Mouse (Mus musculus) ES-E14 (cell line): ENCODE measurements around the gene Surf6. TPM values are rescaled to one million over a fixed set of nuclear protein-coding genes. Genes with fewer than 3 reads are reported as not detected.

Experiments
- DNase-seq: peaks from one replicate; pipeline ENCODE4 v3.0.0-alpha.2; 2013; ENCODE audit warnings: low read depth, low spot score
- H3K27ac ChIP-seq: 2 replicates; pipeline ENCODE4 v1.5.1; 2012; ENCODE audit warnings: low read depth, mild to moderate bottlenecking, low read length, moderate library complexity, mixed read lengths; ENCODE audit not compliant: poor library complexity, insufficient read depth, severe bottlenecking
- H3K36me3 ChIP-seq: 2 replicates; pipeline ENCODE4 v1.6.1; 2012; ENCODE audit warnings: mild to moderate bottlenecking, low read length, moderate library complexity, mixed read lengths; ENCODE audit not compliant: control insufficient read depth, poor library complexity, insufficient read depth, severe bottlenecking
- H3K4me1 ChIP-seq, 2 experiments: fragments of 150-350 bp in 1 of 2; sonication (generic) in 1 of 2; 2 replicates each; pipeline ENCODE4 v1.6.1; 2012; ENCODE audit warnings: low read length in 2 of 2, mild to moderate bottlenecking in 1 of 2, mixed read lengths in 1 of 2; ENCODE audit not compliant: control insufficient read depth in 2 of 2, insufficient read depth in 2 of 2, poor library complexity in 1 of 2
- H3K4me3 ChIP-seq, 2 experiments: fragments of 150-350 bp in 1 of 2; sonication (generic) in 1 of 2; 2 replicates each; pipeline ENCODE4 v1.5.1; 2012; ENCODE audit warnings: low read length in 2 of 2, low read depth in 1 of 2, mild to moderate bottlenecking in 1 of 2, mixed read lengths in 1 of 2; ENCODE audit not compliant: insufficient read depth in 1 of 2, poor library complexity in 1 of 2, severe bottlenecking in 1 of 2
- H3K9ac ChIP-seq: 2 replicates; pipeline ENCODE4 v1.6.1; 2012; ENCODE audit warnings: low read depth, mild to moderate bottlenecking, low read length, mixed read lengths; ENCODE audit not compliant: poor library complexity, insufficient read depth, severe bottlenecking
- H3K9me3 ChIP-seq: fragments of 150-350 bp; sonication (generic); 2 replicates; pipeline ENCODE4 v1.6.1; 2012; ENCODE audit warnings: low read depth, mild to moderate bottlenecking, low read length; ENCODE audit not compliant: control insufficient read depth, insufficient read depth
- CHD2 ChIP-seq: IDR thresholded peaks from 2 replicates; pipeline ENCODE4 v1.6.1; 2014; ENCODE audit warnings: mild to moderate bottlenecking, low read depth, low read length, inconsistent platforms
- HCFC1 ChIP-seq: IDR thresholded peaks from 2 replicates; pipeline ENCODE4 v1.6.1; 2012; ENCODE audit warnings: low read length, inconsistent platforms, borderline replicate concordance; ENCODE audit not compliant: insufficient read depth
- MAFK ChIP-seq: IDR thresholded peaks from 2 replicates; pipeline ENCODE4 v1.6.1; 2014; ENCODE audit warnings: mild to moderate bottlenecking, low read depth, low read length, inconsistent platforms; ENCODE audit not compliant: insufficient read depth
- ZC3H11A ChIP-seq: IDR thresholded peaks from 2 replicates; pipeline ENCODE4 v1.6.1; 2012; ENCODE audit warnings: low read depth, mild to moderate bottlenecking, inconsistent platforms, low read length, borderline replicate concordance
- ZNF384 ChIP-seq: IDR thresholded peaks from 2 replicates; pipeline ENCODE4 v1.6.1; 2012; ENCODE audit warnings: low read depth, low read length, inconsistent platforms
- in situ Hi-C, 2 experiments: fragments of 600-800 bp; cut with MboI; formaldehyde crosslinking; loops; one replicate each; pipeline ENCODE4 v1.15.1; 2025; ENCODE audit warnings: low sequenced_read_pairs in 2 of 2, inconsistent platforms in 1 of 2; ENCODE audit not compliant: unreplicated experiment in 2 of 2
- total RNA-seq: library from RNA; depleted of rRNA; stranded (reverse); fragments of 300-350 nt; gene quantifications from 2 replicates; pipeline ENCODE4 v1.2.3, GENCODE M21; 2012

Surf6 gene
- total RNA-seq, 1 experiment: 44.9 TPM

DNA sequence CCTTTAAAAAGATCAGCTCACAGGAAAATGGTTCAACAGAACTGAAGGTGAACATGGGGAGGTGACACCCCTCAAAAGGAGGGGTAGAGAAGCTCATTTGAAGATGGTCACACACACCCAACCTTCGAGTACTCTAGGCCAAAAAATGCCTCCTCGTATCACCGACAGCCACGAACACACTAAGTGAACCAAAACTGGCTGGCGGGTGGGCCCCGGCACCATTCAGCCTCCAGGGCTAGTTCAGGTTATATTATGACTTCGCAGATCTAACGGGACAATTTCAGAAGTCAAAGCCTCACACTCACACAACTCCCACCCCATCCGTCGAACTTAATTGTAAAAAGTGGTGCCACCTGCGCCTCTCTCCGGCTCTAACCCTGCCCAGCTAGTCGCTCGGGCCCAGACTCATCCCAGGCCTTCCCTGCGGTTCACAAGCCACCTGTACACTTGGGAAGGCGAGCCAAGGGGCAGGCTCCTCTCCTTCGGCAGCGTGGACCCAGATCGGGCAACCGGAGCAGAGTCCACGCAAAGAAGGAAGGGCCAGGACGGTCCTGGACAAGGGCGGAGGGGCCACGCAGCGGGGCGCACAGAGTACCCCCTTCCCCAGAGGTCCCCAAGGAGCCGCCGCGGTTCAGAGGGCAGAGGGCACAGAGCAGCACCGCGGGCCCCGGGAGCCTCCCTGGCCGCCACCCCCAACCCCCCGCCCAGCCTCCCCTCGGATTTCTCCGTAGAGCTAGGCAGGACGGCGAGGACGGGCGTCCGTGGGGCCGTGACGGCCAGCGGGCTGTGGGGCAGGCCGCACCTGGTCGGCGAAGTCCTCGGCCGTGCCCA, 30.0 kb upstream of the Surf6 start:
- in situ Hi-C loops: no loop called here
- H3K9me3 ChIP-seq: no peaks in the 10 kb centered on the region
- H3K27ac ChIP-seq: peak overlapping the region; percentile 74
- peak overlapping the region; percentile 94 for H3K9ac ChIP-seq
- TF ChIP-seq CHD2 (no peak), ZC3H11A (no peak), HCFC1 (no peak)
- peak overlapping the region; percentile 94 for H3K4me3 ChIP-seq
- no peak for DNase-seq
- H3K36me3 ChIP-seq: peaks cover 9% of the 10 kb centered on the region
- H3K4me1 ChIP-seq: peaks cover 2 to 7% of the 10 kb centered on the region in 2 experiments; a peak in 2 of 4 replicates

DNA sequence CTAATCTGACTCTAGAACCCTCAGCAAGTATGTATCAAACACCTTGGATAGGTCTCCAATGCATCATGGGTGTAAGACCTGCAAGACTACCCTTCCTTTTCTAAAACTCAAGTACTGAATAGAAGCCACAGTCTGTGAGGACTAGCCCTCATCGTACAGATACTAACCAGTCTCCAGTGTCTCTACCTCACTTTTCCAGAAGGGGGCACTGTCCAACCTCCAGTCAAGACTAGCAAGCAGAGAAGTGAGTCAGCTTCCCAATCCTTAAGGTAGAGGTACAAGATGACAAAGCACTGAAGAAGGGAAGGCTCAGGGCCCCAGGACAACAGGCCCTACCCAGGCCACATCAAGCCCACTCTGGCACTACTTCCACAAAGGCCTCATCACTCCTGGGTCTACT, 27.7 kb upstream of the Surf6 start:
- Histone ChIP-seq H3K9ac (no peak overlapping the region), H3K36me3 (peaks cover 21% of the 10 kb centered on the region), H3K4me3 (no peak overlapping the region), H3K4me1 (peaks cover 2 to 7% of the 10 kb centered on the region in 2 experiments; a peak in 2 of 4 replicates), H3K27ac (no peak overlapping the region), H3K9me3 (no peaks in the 10 kb centered on the region)
- DNase-seq: peak; percentile 69
- in situ Hi-C loops: no loop called here
- TF ChIP-seq ZNF384: no peak
- no peak for TF ChIP-seq CHD2
- peak; percentile 61; the same call in 1 of the 2 replicates for TF ChIP-seq ZC3H11A
- TF ChIP-seq MAFK: peak; percentile 84

DNA sequence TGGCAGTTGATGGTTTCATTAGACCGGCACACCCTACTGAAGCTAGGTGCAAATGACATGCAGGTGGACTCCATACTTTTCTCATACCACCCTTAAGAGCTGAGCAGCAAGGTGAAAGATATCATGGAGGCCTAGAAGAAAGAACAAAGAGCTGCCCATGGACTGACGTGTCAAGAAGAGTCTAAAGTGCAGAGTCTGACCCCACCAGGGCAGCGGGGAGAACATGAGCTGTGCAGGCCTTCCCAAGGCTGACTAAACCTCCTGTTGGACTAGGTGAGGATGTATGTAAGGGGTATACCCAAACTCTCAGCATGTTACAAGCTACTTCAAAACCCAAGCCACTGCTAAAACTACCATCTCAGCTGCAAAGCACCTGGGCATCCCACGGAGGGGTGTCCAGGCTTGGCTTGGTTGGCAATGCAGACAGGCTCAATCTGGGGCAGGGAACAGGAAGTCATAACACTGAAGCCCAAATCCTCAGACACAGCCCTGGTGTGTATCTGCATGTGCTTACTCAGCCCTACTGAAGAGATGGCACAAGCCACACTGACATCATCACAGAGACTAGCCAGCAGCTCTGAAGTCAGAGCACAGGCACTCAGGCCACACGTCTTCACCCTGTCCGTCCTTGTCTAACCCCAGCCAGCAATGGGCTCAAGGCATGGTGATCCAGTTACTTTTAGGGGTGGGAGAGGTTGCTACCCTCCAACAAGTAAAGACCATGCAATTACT, 25.2 kb upstream of the Surf6 start:
- Histone ChIP-seq H3K36me3 (peaks cover 31% of the 10 kb centered on the region), H3K9me3 (no peaks in the 10 kb centered on the region), H3K4me1 (no peaks in the 10 kb centered on the region), H3K9ac (no peak overlapping the region), H3K4me3 (no peak overlapping the region), H3K27ac (no peak overlapping the region)
- no peak for DNase-seq
- no peak for TF ChIP-seq ZNF384
- no peak for TF ChIP-seq HCFC1
- no peak for TF ChIP-seq MAFK
- TF ChIP-seq CHD2: no peak
- TF ChIP-seq ZC3H11A: no peak
- in situ Hi-C loops: no loop called here

DNA sequence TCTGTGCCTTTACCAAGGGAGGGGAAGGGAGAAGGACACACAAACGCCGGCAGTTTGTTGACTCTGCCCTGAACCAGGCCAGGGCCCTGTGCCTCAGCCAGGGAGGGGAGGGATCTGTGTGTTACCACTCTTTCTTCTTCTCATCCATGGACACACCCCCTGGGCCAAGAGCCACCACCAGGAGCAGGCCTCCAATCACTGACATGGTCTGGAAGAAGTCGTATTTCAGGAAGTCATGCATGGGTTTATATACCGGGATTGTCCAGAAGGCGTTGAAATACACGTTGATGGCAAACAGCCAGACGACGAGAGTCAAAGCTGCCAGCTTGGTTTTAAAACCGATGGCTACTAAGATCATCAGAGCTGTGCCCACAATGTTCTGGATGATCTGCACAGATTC, 19.1 kb upstream of the Surf6 start:
- H3K27ac ChIP-seq: no peak overlapping the region
- in situ Hi-C loops: loop anchor here in 1 of 2 experiments (25.0 kb wide), 1 partner anchor 484 kb away; the partner anchor contains the start of gene Sec16a
- H3K4me3 ChIP-seq: no peak overlapping the region
- DNase-seq: no peak
- H3K9ac ChIP-seq: no peak overlapping the region
- peaks cover 67% of the 10 kb centered on the region for H3K36me3 ChIP-seq
- peaks cover 0 to 6% of the 10 kb centered on the region in 2 experiments; a peak in 1 of 4 replicates for H3K4me1 ChIP-seq
- no peaks in the 10 kb centered on the region for H3K9me3 ChIP-seq
- TF ChIP-seq CHD2 (no peak), HCFC1 (no peak), MAFK (no peak), ZC3H11A (no peak), ZNF384 (no peak)
